Mouse (Mus musculus): ENCODE data around the gene Tmem255b.
A peak's percentile ranks its signal among the peaks of the same experiment; 100 is the strongest.

Gene Tmem255b

GRCm38 (mm10) chr8:13434889-13435288, at the start of gene Tmem255b:
Gene Tmem255b, plus strand, starts transcription at chr8:13435189.
- DNase-seq (ENCODE audit: low spot score in 2 of 2) = no peak

- DNase-seq (ENCODE audit: low spot score in 2 of 2) = no peak
Measured at GRCm38 (mm10) chr8:13386366-13386765, 48.6 kb upstream of the Tmem255b start.

GRCm38 (mm10) chr8:13387728-13388127, 47.3 kb upstream of the Tmem255b start:
- DNase-seq (ENCODE audit: low spot score in 2 of 2) = no peak

- DNase-seq (ENCODE audit: low spot score in 2 of 2) = no peak
Measured at GRCm38 (mm10) chr8:13388744-13389143, 46.2 kb upstream of the Tmem255b start.

- DNase-seq (ENCODE audit: low spot score in 2 of 2) = no peak
Measured at GRCm38 (mm10) chr8:13393869-13394268, 41.1 kb upstream of the Tmem255b start.

- no peak for DNase-seq (ENCODE audit: low spot score in 2 of 2)
Measured at GRCm38 (mm10) chr8:13396725-13397124, 38.3 kb upstream of the Tmem255b start, which contains the start of gene Atp4b. Gene Atp4b, minus strand, starts transcription at chr8:13396825.

- no peak for DNase-seq (ENCODE audit: low spot score in 2 of 2)
Measured at GRCm38 (mm10) chr8:13403517-13403916, 31.5 kb upstream of the Tmem255b start.

GRCm38 (mm10) chr8:13404666-13405131, 30.3 kb upstream of the Tmem255b start, which contains the start of gene Grk1:
Gene Grk1, plus strand, starts transcription at chr8:13405081.
- DNase-seq (ENCODE audit: low spot score in 2 of 2) = no peak

GRCm38 (mm10) chr8:13406011-13406410, 29.0 kb upstream of the Tmem255b start:
- DNase-seq (ENCODE audit: low spot score in 2 of 2) = no peak

GRCm38 (mm10) chr8:13411597-13411996, 23.4 kb upstream of the Tmem255b start:
- DNase-seq (ENCODE audit: low spot score in 2 of 2) = peak in 1 of 2 experiments; percentile 33

- no peak for DNase-seq (ENCODE audit: low spot score in 2 of 2)
Measured at GRCm38 (mm10) chr8:13412891-13413558, 22.0 kb upstream of the Tmem255b start.

- DNase-seq (ENCODE audit: low spot score in 2 of 2) = no peak
Measured at GRCm38 (mm10) chr8:13413823-13414390, 21.1 kb upstream of the Tmem255b start.

GRCm38 (mm10) chr8:13415879-13416278, 19.1 kb upstream of the Tmem255b start:
- DNase-seq (ENCODE audit: low spot score in 2 of 2) = no peak

- no peak for DNase-seq (ENCODE audit: low spot score in 2 of 2)
Measured at GRCm38 (mm10) chr8:13419111-13419639, 15.8 kb upstream of the Tmem255b start.

GRCm38 (mm10) chr8:13420970-13421369, 14.0 kb upstream of the Tmem255b start:
- DNase-seq (ENCODE audit: low spot score in 2 of 2) = no peak

GRCm38 (mm10) chr8:13427351-13427750, 7.6 kb upstream of the Tmem255b start:
- no peak for DNase-seq (ENCODE audit: low spot score in 2 of 2)

- DNase-seq (ENCODE audit: low spot score in 2 of 2) = no peak
Measured at GRCm38 (mm10) chr8:13428156-13428555, 6.8 kb upstream of the Tmem255b start.

- no peak for DNase-seq (ENCODE audit: low spot score in 2 of 2)
Measured at GRCm38 (mm10) chr8:13430412-13430811, 4.6 kb upstream of the Tmem255b start.

- DNase-seq (ENCODE audit: low spot score in 2 of 2) = no peak
Measured at GRCm38 (mm10) chr8:13430866-13431265, 4.1 kb upstream of the Tmem255b start.

- no peak for DNase-seq (ENCODE audit: low spot score in 2 of 2)
Measured at GRCm38 (mm10) chr8:13433130-13433529, 1.9 kb upstream of the Tmem255b start.

- DNase-seq (ENCODE audit: low spot score in 2 of 2) = no peak
Measured at GRCm38 (mm10) chr8:13436052-13436451, 1.1 kb downstream of the Tmem255b start.

GRCm38 (mm10) chr8:13437531-13437930, 2.5 kb downstream of the Tmem255b start:
- no peak for DNase-seq (ENCODE audit: low spot score in 2 of 2)

- no peak for DNase-seq (ENCODE audit: low spot score in 2 of 2)
Measured at GRCm38 (mm10) chr8:13442152-13442551, 7.2 kb downstream of the Tmem255b start.
